Comparison of ENCODE assay signal across 9 mouse cellular contexts in the genomic region with DNA sequence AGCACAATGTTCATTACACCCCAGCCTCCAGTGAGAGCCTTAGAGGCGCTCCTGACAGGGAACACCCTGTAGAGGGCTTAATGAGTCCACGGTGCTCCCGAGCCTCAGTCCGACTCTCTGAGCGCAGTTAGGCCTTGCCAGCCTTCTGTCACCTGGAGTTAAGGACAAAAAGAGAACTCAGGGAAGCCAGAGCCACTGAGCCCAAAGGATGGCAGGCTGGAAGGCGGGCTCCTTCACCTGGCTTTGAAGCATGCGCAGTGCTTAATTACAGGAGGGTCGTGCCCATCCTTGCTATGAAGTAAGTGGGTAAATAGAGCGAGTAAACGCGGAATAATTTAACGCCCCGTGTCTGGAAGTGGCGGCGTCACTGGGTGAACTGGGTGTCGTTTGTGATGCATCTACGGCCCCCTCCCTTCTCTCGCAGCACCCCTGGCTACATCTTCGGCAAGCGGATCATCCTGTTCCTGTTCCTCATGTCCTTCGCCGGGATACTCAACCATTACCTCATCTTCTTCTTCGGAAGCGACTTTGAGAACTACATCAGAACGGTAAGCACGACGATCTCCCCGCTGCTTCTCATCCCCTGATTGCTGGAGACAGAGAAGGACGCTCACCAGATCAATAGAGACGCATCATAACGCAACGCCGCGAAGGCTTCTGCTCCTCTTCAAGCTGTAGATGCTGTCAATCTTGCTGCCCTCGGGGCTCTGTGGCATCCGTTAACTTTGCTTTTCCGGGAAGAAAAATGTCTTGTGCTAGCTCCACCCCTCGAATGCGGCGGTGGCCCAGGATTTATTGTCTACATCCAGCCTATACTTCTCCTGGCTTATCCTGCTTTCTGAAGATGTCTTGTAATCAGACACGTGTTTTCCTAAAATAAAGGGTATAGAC. TPM values are rescaled to one million over a fixed set of nuclear protein-coding genes. Genes with fewer than 3 reads are reported as not detected.
DNase-seq lines count a peak whose midpoint lies in the region; ATAC-seq lines count a peak whose summit lies in the region.
"Had no signal": no experiment of that assay in that cellular context is flagged by ENCODE, and none has a peak within 500 bp of the region (broad histone marks: within the 10 kb centered on the region; RNA-seq: fewer than 3 reads in every experiment).

No protein-coding gene starts in this region.

- peak overlapping the region; percentile 23 for H3K4me3 ChIP-seq in embryonic facial prominence, embryonic 11.5 days (ENCODE audit: low read depth, low read length)
- H3K4me3 ChIP-seq in hindbrain, embryonic 16.5 days (ENCODE audit: low read length) = peak overlapping the region; percentile 41
- peak overlapping the region; percentile 51 for H3K4me3 ChIP-seq in midbrain, embryonic 10.5 days
- H3K4me3 ChIP-seq: megakaryocyte, embryonic 14.5 days had no signal

- H3K4me1 ChIP-seq in embryonic facial prominence, embryonic 11.5 days (ENCODE audit: control insufficient read depth, insufficient read depth, low read length) = no peaks in the 10 kb centered on the region
- H3K4me1 ChIP-seq in hindbrain, embryonic 16.5 days (ENCODE audit: control insufficient read depth, insufficient read depth, low read depth, low read length) = peaks cover 6% of the 10 kb centered on the region
- H3K4me1 ChIP-seq in midbrain, embryonic 10.5 days = peaks cover 21% of the 10 kb centered on the region

- intact Hi-C loops in gastrocnemius, postnatal 36 days (cut with DNase I) = no loop called here

- no peak overlapping the region for H3K27ac ChIP-seq in embryonic facial prominence, embryonic 11.5 days (replicated peaks; ENCODE audit: low read depth, low read length)
- H3K27ac ChIP-seq in hindbrain, embryonic 16.5 days (ENCODE audit: low read depth, low read length) = peak overlapping the region; percentile 40
- H3K27ac ChIP-seq in midbrain, embryonic 10.5 days (replicated peaks) = peak overlapping the region; percentile 64

- ATAC-seq in embryonic facial prominence, embryonic 11.5 days (replicated peaks; ENCODE audit: insufficient number of reproducible peaks, low FRiP score, low TSS enrichment, low read depth) = no peak
- peak; percentile 65 for ATAC-seq in hindbrain, embryonic 16.5 days
- ATAC-seq in granulocyte monocyte progenitor cell, adult 5-6 weeks (replicated peaks; ENCODE audit: poor library complexity, severe bottlenecking) = no peak

- 19% methylated on average over 41 of the region's 41 CpGs for WGBS in embryonic facial prominence, embryonic 11.5 days
- WGBS in hindbrain, embryonic 16.5 days = 19% methylated on average over 41 of the region's 41 CpGs
- 24% methylated on average over 41 of the region's 41 CpGs for WGBS in midbrain, embryonic 10.5 days

- H3K27me3 ChIP-seq in embryonic facial prominence, embryonic 11.5 days (ENCODE audit: control insufficient read depth, insufficient read depth, low read length) = no peaks in the 10 kb centered on the region
- no peaks in the 10 kb centered on the region for H3K27me3 ChIP-seq in hindbrain, embryonic 16.5 days (replicated peaks; ENCODE audit: control insufficient read depth, insufficient read depth, low read length)
- H3K27me3 ChIP-seq in midbrain, embryonic 10.5 days (ENCODE audit: low read depth, poor library complexity, severe bottlenecking) = peaks cover 32% of the 10 kb centered on the region
- H3K27me3 ChIP-seq: megakaryocyte, embryonic 14.5 days had no signal

- H3K36me3 ChIP-seq in embryonic facial prominence, embryonic 11.5 days (replicated peaks; ENCODE audit: control insufficient read depth, insufficient read depth, low read depth, low read length) = no peaks in the 10 kb centered on the region
- H3K36me3 ChIP-seq in hindbrain, embryonic 16.5 days (ENCODE audit: control insufficient read depth, insufficient read depth, low read length) = no peaks in the 10 kb centered on the region
- H3K36me3 ChIP-seq in midbrain, embryonic 10.5 days = no peaks in the 10 kb centered on the region

- peak overlapping the region; percentile 46 for H3K4me2 ChIP-seq in embryonic facial prominence, embryonic 11.5 days (ENCODE audit: low read depth, low read length)
- peak overlapping the region; percentile 63 for H3K4me2 ChIP-seq in hindbrain, embryonic 16.5 days (ENCODE audit: low read length)

- peak overlapping the region; percentile 46 for H3K9ac ChIP-seq in embryonic facial prominence, embryonic 11.5 days (replicated peaks; ENCODE audit: low read length)
- H3K9ac ChIP-seq in hindbrain, embryonic 16.5 days (ENCODE audit: low read depth, low read length) = peak overlapping the region; percentile 59

- H3K9me3 ChIP-seq in embryonic facial prominence, embryonic 11.5 days (replicated peaks; ENCODE audit: control insufficient read depth, low read length) = no peaks in the 10 kb centered on the region
- peaks cover 4% of the 10 kb centered on the region; the same call in 1 of the 2 replicates for H3K9me3 ChIP-seq in hindbrain, embryonic 16.5 days (ENCODE audit: control insufficient read depth, low read length)
- H3K9me3 ChIP-seq in midbrain, embryonic 10.5 days (replicated peaks) = peaks cover 9% of the 10 kb centered on the region; the same call in 1 of the 2 replicates

- DNase-seq in right cerebral cortex, adult 2 months (ENCODE audit: low spot score in 2 of 2) = peak; percentile 23 to 45
- DNase-seq in right cerebral cortex, postnatal 10 days (ENCODE audit: low spot score in 2 of 2) = no peak
- peak; percentile 48 for DNase-seq in embryonic facial prominence, embryonic 11.5 days (ENCODE audit: low spot score)
- peak; percentile 25 for DNase-seq in midbrain, embryonic 10.5 days (ENCODE audit: low spot score)
- DNase-seq in adrenal gland, postnatal 10 days = no peak
- no peak for DNase-seq in gastrocnemius, postnatal 36 days

RNA-seq across cellular contexts. Expression of a gene that starts 22.8 kb away (rescaled TPM):
- polyA plus RNA-seq in embryonic facial prominence, embryonic 11.5 days (2014; fragmentation: Nextera tagmentation; extraction: Ambion mirVana) = 8.5 and 8.7 TPM in 2 replicates
- 10.1 and 13.3 TPM in 2 replicates for polyA plus RNA-seq in hindbrain, embryonic 16.5 days (2015; fragmentation: Nextera tagmentation; extraction: Ambion mirVana)
- polyA plus RNA-seq in midbrain, embryonic 10.5 days (2016; fragmentation: Nextera tagmentation; extraction: Ambion mirVana) = 4.8 and 6.2 TPM in 2 replicates
- 387 and 445 TPM in 2 replicates for total RNA-seq in granulocyte monocyte progenitor cell, adult 5-6 weeks (2014; fragmentation: Nextera tagmentation)
- total RNA-seq in granulocyte monocyte progenitor cell, adult 5-6 weeks (2017) = 356 and 457 TPM in 2 replicates
- total RNA-seq in adrenal gland, postnatal 10 days (2021) = 10 to 100 TPM; 10.3 to 15.3 TPM
- 1 to 10 TPM; 5.0 to 6.5 TPM for total RNA-seq in gastrocnemius, postnatal 36 days (2021)

Comparison
In these comparisons a context has a peak if more than half of its experiments do, and no peak if none do; other contexts are left out.
1. DNase-seq: peak in right cerebral cortex, adult 2 months (2 of 2), embryonic facial prominence, embryonic 11.5 days (single experiment) and midbrain, embryonic 10.5 days (single experiment); none in right cerebral cortex, postnatal 10 days (0 of 2), adrenal gland, postnatal 10 days (single experiment) and gastrocnemius, postnatal 36 days (0 of 2).
2. RNA of a gene that starts 22.8 kb away (total RNA-seq): 356 to 457 TPM in granulocyte monocyte progenitor cell, adult 5-6 weeks; 10.3 to 15.3 TPM in adrenal gland, postnatal 10 days and 5.0 to 6.5 TPM in gastrocnemius, postnatal 36 days; every median in the first group is over 10 times any median in the second.
3. Peak in every context shown above with its lines, with median percentiles within 50 percentile points of each other: H3K4me3 ChIP-seq.